Mouse (Mus musculus) lung, postnatal 0 days (tissue): ENCODE results near the gene Hcar1. TPM values are rescaled to one million over a fixed set of nuclear protein-coding genes. Genes with fewer than 3 reads are reported as not detected.

Source experiments
- ATAC-seq: fragments of 200-750 bp; cut with Nextera tagmentation; 2 replicates; pipeline ENCODE4 v1.8.0; 2017; ENCODE audit warnings: moderate library complexity
- DNase-seq: peaks from one replicate; pipeline ENCODE4 v3.0.0-alpha.2; 2016; ENCODE audit warnings: low spot score
- H3K27ac ChIP-seq: fragments of 300-500 bp; sonication (generic); 2 replicates; pipeline ENCODE4 v1.5.1; 2014; ENCODE audit warnings: antibody characterized with exemption, mild to moderate bottlenecking, low read length, mixed read lengths
- H3K27me3 ChIP-seq: fragments of 300-500 bp; sonication (generic); replicated peaks from 2 replicates; pipeline ENCODE4 v1.6.1; 2014; ENCODE audit warnings: low read length, mixed read lengths; ENCODE audit not compliant: insufficient read depth
- H3K36me3 ChIP-seq: fragments of 300-500 bp; sonication (generic); 2 replicates; pipeline ENCODE4 v1.6.1; 2014; ENCODE audit warnings: low read length, mixed read lengths; ENCODE audit not compliant: insufficient read depth
- H3K4me1 ChIP-seq: fragments of 300-500 bp; sonication (generic); 2 replicates; pipeline ENCODE4 v1.6.1; 2014; ENCODE audit warnings: antibody characterized with exemption, low read depth, low read length, mixed read lengths; ENCODE audit not compliant: insufficient read depth
- H3K4me2 ChIP-seq: fragments of 300-500 bp; sonication (generic); replicated peaks from 2 replicates; pipeline ENCODE4 v1.6.1; 2014; ENCODE audit warnings: low read depth, mild to moderate bottlenecking, low read length, moderate library complexity, mixed read lengths
- H3K4me3 ChIP-seq: fragments of 300-500 bp; sonication (generic); 2 replicates; pipeline ENCODE4 v1.5.1; 2014; ENCODE audit warnings: low read depth, low read length
- H3K9ac ChIP-seq: fragments of 300-500 bp; sonication (generic); replicated peaks from 2 replicates; pipeline ENCODE4 v1.6.1; 2014; ENCODE audit warnings: low read depth, mild to moderate bottlenecking
- H3K9me3 ChIP-seq: fragments of 300-500 bp; sonication (generic); 2 replicates; pipeline ENCODE4 v1.6.1; 2016; ENCODE audit warnings: low read length, mixed read lengths
- CTCF ChIP-seq: IDR thresholded peaks from 2 replicates; pipeline ENCODE4 v1.5.1; 2016; ENCODE audit warnings: antibody characterized with exemption, mild to moderate bottlenecking
- EP300 ChIP-seq: IDR thresholded peaks from 2 replicates; pipeline ENCODE4 v1.6.1; 2016; ENCODE audit warnings: antibody characterized with exemption, mild to moderate bottlenecking, control low read depth
- WGBS: fragments of 180-500 bp; shearing (Covaris S2); extraction: QIAGEN DNeasy Blood & Tissue Kit; methylation state at CpG from one replicate; pipeline ENCODE4 v1.1.7; 2014; 5-methylcytosine and 5-hydroxymethylcytosine counted together
- polyA plus RNA-seq: library from polyadenylated mRNA; unstranded; fragments of >200 nt; fragmentation: Nextera tagmentation; extraction: Ambion mirVana; gene quantifications from 2 replicates; pipeline ENCODE4 v1.2.1, GENCODE M21; 2015

The Hcar1 gene
- polyA plus RNA-seq, 1 experiment from 2014 or later: 0.53 TPM

DNA sequence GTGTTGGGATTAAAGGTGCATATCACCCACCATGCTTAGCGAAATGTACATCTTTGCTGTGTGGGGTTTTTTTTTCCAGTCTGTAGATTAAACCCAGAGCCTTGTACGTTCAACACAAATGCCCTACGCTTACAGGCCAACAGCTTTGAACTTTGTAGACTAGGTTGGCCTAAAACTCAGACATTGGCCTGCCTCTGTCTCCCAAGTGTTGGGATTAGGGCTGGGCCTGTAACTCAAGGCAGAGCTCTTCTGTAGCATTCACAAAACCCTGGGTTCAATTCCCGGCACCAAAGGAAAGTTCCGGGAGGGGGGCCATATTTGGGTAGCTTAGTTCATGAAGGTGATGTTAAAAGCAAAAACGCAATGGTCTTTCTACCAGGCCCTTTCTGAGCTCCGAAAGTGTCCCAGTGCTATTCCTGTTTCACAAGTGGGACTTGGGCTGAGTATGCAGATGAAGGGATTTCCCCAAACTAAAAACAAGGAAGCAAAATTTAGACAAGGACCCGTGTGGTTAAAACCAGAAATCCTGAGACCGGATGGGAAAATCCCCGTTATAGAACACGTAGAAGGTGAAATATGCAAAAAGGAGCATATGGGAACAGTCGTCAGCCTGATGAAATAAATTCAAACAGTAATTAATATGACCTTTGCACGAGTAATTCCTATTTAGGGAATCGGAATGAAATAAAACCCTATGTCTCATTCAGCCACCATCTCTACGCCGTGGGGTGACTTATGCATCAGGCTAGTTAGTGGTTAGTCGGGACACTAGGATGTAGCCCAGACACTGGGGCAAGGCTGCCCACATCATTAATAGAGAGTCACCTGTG, 26.5 kb upstream of the Hcar1 start:
- H3K27ac ChIP-seq: no peak overlapping the region
- ATAC-seq: no peak
- H3K9ac ChIP-seq: no peak overlapping the region
- WGBS: 60% methylated on average over 17 of the region's 17 CpGs
- peaks cover 7% of the 10 kb centered on the region; the same call in 1 of the 2 replicates for H3K4me1 ChIP-seq
- no peaks in the 10 kb centered on the region for H3K9me3 ChIP-seq
- no peaks in the 10 kb centered on the region for H3K27me3 ChIP-seq
- TF ChIP-seq EP300 (no peak), CTCF (no peak)
- peak overlapping the region; percentile 22 for H3K4me2 ChIP-seq
- peak; percentile 46 for DNase-seq
- no peaks in the 10 kb centered on the region for H3K36me3 ChIP-seq
- H3K4me3 ChIP-seq: no peak overlapping the region

DNA sequence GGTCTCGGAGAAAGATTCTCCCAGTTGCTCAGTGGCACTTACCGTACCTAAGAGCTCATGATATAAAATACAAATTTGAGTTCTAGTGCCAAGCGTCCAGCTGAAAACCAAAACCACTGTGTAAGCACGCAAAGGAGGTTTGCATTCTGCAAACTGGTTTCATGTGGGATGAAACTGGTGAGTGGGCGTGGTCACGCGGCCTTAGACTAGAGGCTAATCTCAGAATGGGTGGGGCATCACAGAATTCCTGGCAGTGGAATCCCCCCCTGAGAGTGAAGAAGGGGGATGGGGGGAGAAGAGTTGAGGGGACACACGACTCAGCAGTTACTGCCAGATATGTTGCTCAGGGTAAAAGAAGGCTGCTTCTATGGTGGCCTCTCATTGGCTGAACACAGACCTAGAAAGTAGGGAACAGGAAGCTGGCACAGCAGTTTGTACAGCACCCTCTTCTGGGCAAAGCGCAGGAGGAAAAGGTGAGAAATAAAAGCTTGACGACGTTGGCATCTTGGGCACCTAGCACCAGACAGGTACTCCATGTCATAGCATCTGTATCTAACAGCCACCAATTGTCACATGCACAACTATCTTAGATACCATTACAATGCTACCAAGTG, 24.3 kb upstream of the Hcar1 start:
- no peak for TF ChIP-seq EP300
- peak; percentile 42 for TF ChIP-seq CTCF
- Histone ChIP-seq H3K4me3 (no peak overlapping the region), H3K36me3 (no peaks in the 10 kb centered on the region), H3K27ac (no peak overlapping the region), H3K4me2 (no peak overlapping the region), H3K27me3 (no peaks in the 10 kb centered on the region), H3K9me3 (no peaks in the 10 kb centered on the region), H3K9ac (no peak overlapping the region), H3K4me1 (peaks cover 7% of the 10 kb centered on the region; the same call in 1 of the 2 replicates)
- no peak for DNase-seq
- ATAC-seq: no peak
- 66% methylated on average over 11 of the region's 11 CpGs for WGBS

DNA sequence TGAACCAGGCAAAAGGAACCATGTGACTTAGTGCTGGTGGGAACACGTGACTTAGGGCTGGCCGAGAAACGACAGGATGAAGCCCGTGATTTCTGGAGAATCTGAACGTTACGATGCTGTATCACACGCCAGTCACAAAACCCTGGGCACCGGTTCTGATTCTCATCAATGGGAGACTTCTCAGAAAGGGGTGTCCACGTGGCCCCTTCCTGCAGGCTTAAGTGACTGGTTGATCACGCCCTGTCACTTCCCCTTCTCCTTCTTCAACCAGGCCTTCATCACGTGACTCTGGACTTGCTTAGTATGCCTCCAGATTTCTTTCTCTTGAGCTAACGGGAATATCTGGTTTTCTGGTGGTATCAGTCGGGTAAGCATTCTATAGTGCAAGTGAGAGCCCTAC, 17.5 kb upstream of the Hcar1 start:
- no peak overlapping the region for H3K9ac ChIP-seq
- TF ChIP-seq EP300 (no peak), CTCF (no peak)
- WGBS: 71% methylated on average over 13 of the region's 13 CpGs
- no peak overlapping the region for H3K4me3 ChIP-seq
- H3K4me1 ChIP-seq: no peaks in the 10 kb centered on the region
- no peaks in the 10 kb centered on the region for H3K36me3 ChIP-seq
- no peak overlapping the region for H3K27ac ChIP-seq
- no peaks in the 10 kb centered on the region for H3K9me3 ChIP-seq
- no peaks in the 10 kb centered on the region for H3K27me3 ChIP-seq
- no peak overlapping the region for H3K4me2 ChIP-seq
- ATAC-seq: no peak
- peak; percentile 37 for DNase-seq

DNA sequence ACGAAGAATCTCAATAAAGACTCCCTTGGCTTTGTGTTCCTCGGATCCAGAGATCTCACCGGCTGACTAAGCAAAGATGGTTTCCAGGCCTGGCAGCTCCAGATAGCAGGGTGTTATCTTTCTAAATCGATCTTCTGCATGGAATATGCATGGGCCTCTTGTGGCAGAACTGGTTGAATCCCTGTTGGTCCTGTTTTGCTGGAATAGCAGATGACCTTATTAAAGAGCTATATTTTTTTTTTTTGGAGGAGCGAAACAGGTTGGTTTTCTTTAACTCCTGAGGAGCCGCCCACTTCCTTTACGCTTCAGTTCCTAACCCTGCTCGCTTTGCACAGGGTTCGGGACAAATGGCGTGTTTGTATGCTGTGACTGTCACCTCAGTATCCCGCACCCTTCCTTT, 16.6 kb upstream of the Hcar1 start:
- no peaks in the 10 kb centered on the region for H3K4me1 ChIP-seq
- H3K9ac ChIP-seq: no peak overlapping the region
- no peaks in the 10 kb centered on the region for H3K27me3 ChIP-seq
- DNase-seq (no peak), ATAC-seq (no peak)
- H3K27ac ChIP-seq: no peak overlapping the region
- H3K4me2 ChIP-seq: no peak overlapping the region
- H3K36me3 ChIP-seq: no peaks in the 10 kb centered on the region
- no peak for TF ChIP-seq CTCF
- no peak for TF ChIP-seq EP300
- 64% methylated on average over 11 of the region's 11 CpGs for WGBS
- H3K4me3 ChIP-seq: no peak overlapping the region
- H3K9me3 ChIP-seq: no peaks in the 10 kb centered on the region

DNA sequence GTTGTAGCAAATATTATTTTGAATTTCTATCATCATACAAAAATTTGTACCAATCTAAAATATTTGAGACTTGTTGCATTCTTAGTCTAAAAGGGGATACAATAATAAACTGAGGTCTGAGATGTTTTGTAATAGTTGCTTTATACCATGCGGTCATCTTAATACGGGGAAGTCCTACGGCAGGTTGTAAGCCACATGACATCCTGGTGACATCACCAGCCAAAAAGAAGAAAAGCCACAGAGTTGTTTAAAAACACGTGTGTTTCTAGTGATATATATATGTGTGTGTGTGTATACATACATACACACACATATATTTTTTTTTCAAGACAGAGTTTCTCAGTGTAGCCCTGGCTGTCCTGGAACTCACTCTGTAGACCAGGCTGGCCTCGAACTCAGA, 13.7 kb upstream of the Hcar1 start:
- H3K9ac ChIP-seq: no peak overlapping the region
- H3K27me3 ChIP-seq: no peaks in the 10 kb centered on the region
- DNase-seq (no peak), ATAC-seq (no peak)
- 79% methylated on average over 5 of the region's 5 CpGs for WGBS
- H3K4me1 ChIP-seq: no peaks in the 10 kb centered on the region
- H3K27ac ChIP-seq: no peak overlapping the region
- H3K36me3 ChIP-seq: no peaks in the 10 kb centered on the region
- H3K4me2 ChIP-seq: no peak overlapping the region
- H3K9me3 ChIP-seq: no peaks in the 10 kb centered on the region
- TF ChIP-seq CTCF: no peak
- no peak for TF ChIP-seq EP300
- no peak overlapping the region for H3K4me3 ChIP-seq

DNA sequence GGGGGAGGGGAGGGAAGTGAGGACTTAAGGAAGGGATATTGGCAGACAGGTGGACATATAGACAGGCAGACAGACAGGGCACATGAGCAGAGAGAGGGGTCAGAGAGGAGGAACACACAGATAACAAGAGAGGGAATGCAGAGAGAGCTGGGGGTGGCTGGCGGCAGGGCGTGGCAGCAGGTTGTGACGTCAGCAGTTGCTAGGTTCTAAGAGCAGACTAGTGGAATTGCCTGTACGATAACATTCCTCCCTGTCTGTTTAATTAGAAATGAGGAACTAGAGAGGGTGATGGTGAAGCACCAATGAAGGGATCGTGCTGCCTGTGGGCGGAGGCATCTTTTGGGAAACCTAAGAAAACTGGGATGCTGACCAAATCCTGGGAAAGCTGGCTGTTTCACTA, 11.8 kb upstream of the Hcar1 start:
- DNase-seq (peak; percentile 71), ATAC-seq (no peak)
- Histone ChIP-seq H3K27ac (no peak overlapping the region), H3K4me1 (no peaks in the 10 kb centered on the region), H3K4me3 (no peak overlapping the region), H3K27me3 (no peaks in the 10 kb centered on the region), H3K4me2 (no peak overlapping the region), H3K36me3 (no peaks in the 10 kb centered on the region), H3K9me3 (no peaks in the 10 kb centered on the region), H3K9ac (no peak overlapping the region)
- no peak for TF ChIP-seq EP300
- TF ChIP-seq CTCF: no peak
- WGBS: 26% methylated on average over 6 of the region's 6 CpGs
